Mouse (Mus musculus) liver, embryonic 14.5 days (tissue): ENCODE results near the gene Clybl.

Source experiments
- CTCF ChIP-seq: IDR thresholded peaks from 2 replicates; pipeline ENCODE4 v1.5.1; 2016; ENCODE audit warnings: antibody characterized with exemption, low read depth, control low read depth
- EP300 ChIP-seq: IDR thresholded peaks from 2 replicates; pipeline ENCODE4 v1.6.1; 2016; ENCODE audit warnings: antibody characterized with exemption, low read depth

GRCm38 (mm10) chr14:122436850-122437249, 255.3 kb downstream of the Clybl start:
- TF ChIP-seq CTCF (no peak), EP300 (no peak)
